Mouse (Mus musculus): ENCODE measurements at regions not wholly inside any gene's neighbourhood (a gene's known extent, or its start where the extent isn't known, plus 50 kb on each side); places are given as distances from the start of the nearest gene placed in this dataset.

GRCm38 (mm10) chr12:59589354-59589753 lies 369.8 kb upstream of the Fbxo33 start:
- TF ChIP-seq EP300 (IDR thresholded peaks at IDR 0.05; ENCODE audit: low read depth) (no peak), CTCF (IDR thresholded peaks at IDR 0.05; ENCODE audit: low read depth) (no peak)

Data from heart, postnatal 0 days (tissue).